In the genomic region with DNA sequence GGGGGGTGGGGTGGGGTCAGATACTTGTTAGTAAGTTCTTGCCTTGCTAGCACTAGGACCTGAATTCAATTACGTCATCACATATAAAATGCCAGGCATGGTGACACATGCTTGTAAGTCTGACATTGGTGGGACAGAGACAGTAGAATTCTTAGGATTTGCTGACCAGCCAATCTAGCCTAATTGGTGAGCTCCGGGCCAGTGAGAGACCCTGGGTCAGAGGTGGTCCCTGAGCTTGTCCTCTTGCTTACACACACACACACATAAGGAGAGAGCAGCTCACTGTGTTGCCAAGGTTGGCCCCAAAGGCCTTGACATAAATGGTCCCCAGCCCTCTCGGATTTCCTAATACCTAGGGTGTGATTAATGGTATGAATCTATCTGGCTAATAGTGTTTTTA, we compare ENCODE assay signal across 24 mouse cellular contexts.
"Had no signal": no experiment of that assay in that cellular context is flagged by ENCODE, and none has a peak within 500 bp of the region (broad histone marks: within the 10 kb centered on the region; RNA-seq: fewer than 3 reads in every experiment).

No protein-coding gene starts in this region.

- H3K9me3 ChIP-seq: heart, embryonic 13.5 days; heart, embryonic 15.5 days; hindbrain, embryonic 13.5 days; hindbrain, embryonic 15.5 days; kidney, embryonic 15.5 days; limb, embryonic 13.5 days; limb, embryonic 15.5 days; liver, embryonic 13.5 days had no signal

- H3K4me3 ChIP-seq: heart, adult 2 months; heart, embryonic 13.5 days; heart, embryonic 15.5 days; hindbrain, embryonic 13.5 days; hindbrain, embryonic 15.5 days; kidney, embryonic 15.5 days; limb, embryonic 13.5 days; limb, embryonic 15.5 days; liver, embryonic 13.5 days had no signal

- ATAC-seq: hindbrain, postnatal 0 days; intestine, embryonic 16.5 days had no signal

- H3K27me3 ChIP-seq: heart, embryonic 13.5 days; heart, embryonic 15.5 days; hindbrain, embryonic 13.5 days; hindbrain, embryonic 15.5 days; kidney, embryonic 15.5 days; limb, embryonic 13.5 days; limb, embryonic 15.5 days; liver, embryonic 13.5 days had no signal

- H3K9ac ChIP-seq: heart, embryonic 13.5 days; heart, embryonic 15.5 days; hindbrain, embryonic 13.5 days; hindbrain, embryonic 15.5 days; kidney, embryonic 15.5 days; limb, embryonic 13.5 days; limb, embryonic 15.5 days; liver, embryonic 13.5 days had no signal

- H3K4me2 ChIP-seq: heart, embryonic 11.5 days; heart, embryonic 13.5 days; heart, embryonic 15.5 days; hindbrain, embryonic 13.5 days; hindbrain, embryonic 15.5 days; kidney, embryonic 15.5 days; limb, embryonic 13.5 days; limb, embryonic 15.5 days; liver, embryonic 13.5 days had no signal

- DNase-seq: gastrocnemius, postnatal 14 days; gastrocnemius, postnatal 36 days; heart, adult 11 months; heart, adult 2 months; heart, postnatal 14 days; heart, postnatal 36 days; kidney, adult 11 months; kidney, postnatal 14 days; kidney, postnatal 36 days; layer of hippocampus, adult 9-11 months; layer of hippocampus, postnatal 36 days; left cerebral cortex, postnatal 4 days; liver, embryonic 13.5 days had no signal

- H3K27ac ChIP-seq: heart, adult 2 months; heart, embryonic 13.5 days; heart, embryonic 15.5 days; hindbrain, embryonic 13.5 days; hindbrain, embryonic 15.5 days; hindbrain, postnatal 0 days; kidney, embryonic 15.5 days; kidney, postnatal 0 days; limb, embryonic 13.5 days; limb, embryonic 15.5 days had no signal

- H3K4me1 ChIP-seq: heart, embryonic 13.5 days; heart, embryonic 15.5 days; hindbrain, embryonic 13.5 days; hindbrain, embryonic 15.5 days; kidney, embryonic 15.5 days; limb, embryonic 13.5 days; limb, embryonic 15.5 days had no signal
